Mouse (Mus musculus): ENCODE data around the gene Spint2.

Gene Spint2

GRCm38 (mm10) chr7:29304463-29305262 is 23.0 kb upstream of the Spint2 start:
- DNase-seq (ENCODE audit: low read depth, low spot score), result peak; percentile 78

DNA sequence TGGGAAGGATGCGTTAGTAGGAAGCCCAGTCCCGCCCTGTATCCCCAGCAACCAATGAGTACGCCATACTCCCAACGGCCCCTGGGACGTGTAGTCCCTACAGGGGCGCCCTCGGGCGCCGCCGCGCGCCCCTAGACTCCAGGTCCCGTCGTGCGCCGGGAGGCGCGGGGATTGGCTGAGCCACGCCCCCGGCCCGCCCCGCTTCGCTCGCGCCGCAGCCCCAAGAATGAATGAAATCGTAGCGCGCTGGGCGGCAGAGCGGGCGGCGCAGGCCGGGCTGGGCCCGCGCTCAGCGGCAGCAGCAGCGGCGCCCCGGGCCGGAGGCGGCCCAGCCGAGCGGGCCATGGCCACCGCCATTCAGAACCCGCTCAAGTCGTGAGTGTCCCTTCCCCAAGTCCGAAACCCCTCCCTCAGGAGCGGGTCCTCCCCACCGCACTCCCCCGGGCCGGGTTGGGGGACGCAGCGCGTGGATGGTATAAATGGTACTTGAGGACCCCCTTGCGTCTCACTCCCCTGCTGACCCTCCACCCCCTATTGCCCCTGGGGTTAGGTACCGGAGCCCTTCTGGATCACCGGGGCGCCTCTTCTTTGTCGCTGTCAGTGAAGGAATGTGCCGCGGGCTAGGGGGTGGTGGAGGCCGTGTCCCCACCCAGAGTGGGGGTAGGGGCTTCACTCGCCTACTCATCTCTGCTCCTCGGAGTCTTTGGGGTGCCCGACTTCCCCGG is 22.2 kb upstream of the Spint2 start, which contains the start of gene Dpf1:
Dpf1 (plus strand) TSS at position 214 of the 725 bp plus-strand sequence.
- DNase-seq (ENCODE audit: low read depth, low spot score), result peak; percentile 80

DNA sequence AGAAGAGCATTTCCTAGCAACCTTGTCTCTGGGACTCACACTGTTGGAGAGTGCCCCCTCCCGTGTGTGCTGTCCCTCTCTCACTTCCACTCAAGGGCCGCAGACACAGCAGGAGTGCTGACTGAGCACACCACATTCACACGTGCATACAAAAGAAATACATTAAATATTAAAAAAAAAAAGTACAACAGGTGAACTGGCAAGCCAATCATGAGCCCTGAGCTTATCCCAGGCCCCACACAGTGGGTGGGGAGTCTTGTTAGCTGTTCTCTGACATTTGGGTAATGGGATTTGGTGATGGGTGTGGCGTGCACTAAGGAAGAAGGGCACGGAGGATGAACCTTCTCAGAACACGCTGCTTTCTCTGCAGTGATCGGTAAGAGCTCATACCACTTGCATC is 20.9 kb upstream of the Spint2 start:
- no peak for DNase-seq (ENCODE audit: low read depth, low spot score)

GRCm38 (mm10) chr7:29301127-29301566 is 19.4 kb upstream of the Spint2 start:
- DNase-seq (ENCODE audit: low read depth, low spot score), result peak; percentile 90

- peak; percentile 92 for DNase-seq (ENCODE audit: low read depth, low spot score)
Measured at GRCm38 (mm10) chr7:29296998-29297397, 15.3 kb upstream of the Spint2 start.

DNA sequence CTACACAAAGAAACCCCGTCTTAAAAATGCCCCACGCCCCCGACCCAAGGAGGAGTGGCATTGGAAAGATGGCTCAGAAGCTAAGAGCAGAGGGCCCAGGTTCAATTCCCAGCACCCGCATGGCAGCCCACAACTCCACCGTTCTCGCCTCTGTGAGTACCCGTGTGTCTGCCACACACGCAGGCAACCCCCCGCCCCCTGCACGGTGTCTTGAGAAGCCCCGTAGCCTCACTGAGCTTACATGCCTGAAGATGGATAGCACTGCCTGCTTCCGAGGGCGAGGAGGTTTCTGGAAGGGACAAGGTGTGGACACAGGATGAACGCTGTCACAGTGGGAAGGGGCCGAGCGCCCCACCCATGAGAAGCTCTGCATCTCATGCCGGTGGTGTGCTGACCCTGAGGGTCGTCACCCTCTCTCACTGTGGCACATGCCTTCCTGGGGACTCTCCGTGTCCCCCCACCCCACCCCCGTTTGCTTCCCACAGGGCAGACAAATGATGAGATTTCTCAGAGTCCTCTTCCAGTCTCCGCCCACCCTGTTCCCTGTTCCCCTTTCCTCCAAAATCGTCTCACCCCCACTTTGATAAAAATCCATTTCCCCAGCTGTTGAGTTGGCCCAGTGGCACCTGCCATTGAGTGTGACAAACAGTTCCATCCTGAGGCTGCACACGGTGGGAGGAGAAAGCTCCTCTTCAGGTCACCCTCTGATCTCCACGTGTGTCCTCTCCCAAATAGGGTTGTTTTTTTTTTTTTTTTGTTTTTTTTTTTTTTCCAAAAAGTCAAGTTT is 14.3 kb upstream of the Spint2 start:
- no peak for DNase-seq (ENCODE audit: low read depth, low spot score)

DNA sequence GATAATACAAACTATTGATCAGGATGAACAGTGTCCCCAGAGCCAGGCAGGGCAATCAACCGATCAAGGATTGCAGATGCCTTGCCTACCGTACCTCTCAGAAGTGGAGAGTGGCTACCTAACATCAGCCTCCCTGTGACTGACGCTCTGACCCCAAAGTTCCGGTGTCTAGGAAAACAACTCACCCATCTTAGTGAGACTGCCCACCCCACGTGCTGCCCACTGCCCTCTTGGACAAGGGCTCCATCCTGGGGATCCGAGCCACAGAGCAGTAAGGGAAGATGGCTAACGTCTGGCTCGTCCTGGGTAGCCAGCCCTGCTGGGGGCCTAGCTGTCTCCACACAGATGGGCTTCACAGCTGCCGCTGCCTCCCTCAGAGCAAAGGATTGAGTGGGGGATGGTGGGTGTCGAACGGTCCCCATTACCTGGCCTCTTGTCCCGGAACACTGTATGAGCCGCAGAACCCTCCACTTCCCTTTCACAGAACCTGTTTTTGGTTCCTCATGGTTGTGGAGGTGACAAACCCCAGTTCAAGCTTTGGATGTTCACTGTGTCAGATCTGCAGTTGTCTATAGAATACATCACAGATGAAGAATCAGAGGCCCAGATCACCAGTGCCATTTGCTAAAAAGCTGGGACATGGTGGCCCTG is 12.5 kb upstream of the Spint2 start:
- DNase-seq (ENCODE audit: low read depth, low spot score), result no peak

GRCm38 (mm10) chr7:29293131-29294065 is 11.7 kb upstream of the Spint2 start:
- peak; percentile 98 for DNase-seq (ENCODE audit: low read depth, low spot score)

DNA sequence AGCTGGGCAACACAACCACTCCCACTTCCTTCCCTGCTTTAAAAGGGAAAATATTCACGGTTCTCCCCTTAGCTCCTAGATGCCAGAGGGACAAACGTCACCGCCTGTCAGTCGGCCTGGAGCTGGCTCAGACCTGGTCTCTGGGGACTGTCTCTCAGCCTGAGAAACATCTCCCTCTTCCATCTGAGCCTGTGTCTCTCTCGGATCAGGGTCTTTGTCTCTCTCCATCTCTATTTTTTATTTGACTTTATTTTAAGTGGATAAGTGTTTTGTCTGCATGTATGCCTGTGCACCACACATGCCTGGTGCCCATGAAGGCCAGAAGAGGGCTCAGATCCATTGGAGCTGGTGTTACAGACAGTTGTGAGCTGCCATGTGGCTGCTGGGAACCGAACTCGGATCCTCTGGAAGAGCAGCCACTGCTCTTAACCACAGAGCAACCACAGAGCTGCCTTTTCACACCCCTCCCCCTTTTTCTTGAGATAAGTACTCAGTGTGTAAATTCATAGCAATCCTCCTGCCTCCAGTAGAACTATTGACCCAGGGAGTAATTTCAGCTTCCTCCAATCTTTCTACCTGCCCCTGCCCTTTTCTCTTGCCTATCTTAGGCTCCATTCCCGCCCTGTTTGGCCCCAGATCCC is 10.9 kb upstream of the Spint2 start:
- DNase-seq (ENCODE audit: low read depth, low spot score), result no peak

DNA sequence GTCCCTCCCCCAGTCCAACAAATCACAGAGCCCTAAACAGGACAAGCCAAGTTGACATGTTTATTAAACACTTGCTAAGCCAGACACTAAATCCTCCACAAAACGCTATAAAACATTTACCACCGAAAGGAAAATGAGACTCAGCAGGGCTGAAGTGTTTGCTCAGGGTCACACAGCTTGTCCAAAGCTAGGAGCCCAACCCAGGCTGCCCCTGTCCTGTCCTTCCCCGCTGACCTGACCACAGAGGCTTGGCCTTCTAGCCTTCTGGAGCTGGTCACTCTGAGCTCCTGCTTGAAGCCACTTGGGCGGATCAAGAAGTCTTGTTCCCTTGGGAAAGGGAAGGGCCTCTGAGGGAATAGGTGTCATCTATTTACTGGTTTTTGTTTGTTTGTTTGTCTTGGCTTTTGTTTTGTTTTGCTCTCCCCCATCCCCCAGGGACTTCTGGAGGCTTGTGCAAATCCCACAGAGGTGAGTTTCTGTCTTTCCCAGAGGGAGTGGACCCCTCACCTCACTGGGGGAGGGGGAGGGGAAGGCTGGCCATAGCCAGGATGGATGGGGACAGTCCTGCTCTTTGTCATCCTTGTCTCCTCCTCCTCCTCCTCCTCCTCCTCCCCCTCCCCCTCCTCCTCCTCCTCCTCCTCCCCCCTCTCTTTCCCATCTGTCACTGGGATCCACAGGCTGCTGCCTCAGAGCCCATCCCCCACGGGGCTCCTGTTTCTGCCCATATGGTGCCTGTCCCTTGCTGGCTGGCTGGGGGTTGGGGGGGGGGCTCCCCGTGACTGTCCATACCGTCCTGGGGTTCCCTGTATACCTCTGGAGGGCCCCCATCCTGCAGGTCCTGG is 10.1 kb upstream of the Spint2 start:
- no peak for DNase-seq (ENCODE audit: low read depth, low spot score)

DNA sequence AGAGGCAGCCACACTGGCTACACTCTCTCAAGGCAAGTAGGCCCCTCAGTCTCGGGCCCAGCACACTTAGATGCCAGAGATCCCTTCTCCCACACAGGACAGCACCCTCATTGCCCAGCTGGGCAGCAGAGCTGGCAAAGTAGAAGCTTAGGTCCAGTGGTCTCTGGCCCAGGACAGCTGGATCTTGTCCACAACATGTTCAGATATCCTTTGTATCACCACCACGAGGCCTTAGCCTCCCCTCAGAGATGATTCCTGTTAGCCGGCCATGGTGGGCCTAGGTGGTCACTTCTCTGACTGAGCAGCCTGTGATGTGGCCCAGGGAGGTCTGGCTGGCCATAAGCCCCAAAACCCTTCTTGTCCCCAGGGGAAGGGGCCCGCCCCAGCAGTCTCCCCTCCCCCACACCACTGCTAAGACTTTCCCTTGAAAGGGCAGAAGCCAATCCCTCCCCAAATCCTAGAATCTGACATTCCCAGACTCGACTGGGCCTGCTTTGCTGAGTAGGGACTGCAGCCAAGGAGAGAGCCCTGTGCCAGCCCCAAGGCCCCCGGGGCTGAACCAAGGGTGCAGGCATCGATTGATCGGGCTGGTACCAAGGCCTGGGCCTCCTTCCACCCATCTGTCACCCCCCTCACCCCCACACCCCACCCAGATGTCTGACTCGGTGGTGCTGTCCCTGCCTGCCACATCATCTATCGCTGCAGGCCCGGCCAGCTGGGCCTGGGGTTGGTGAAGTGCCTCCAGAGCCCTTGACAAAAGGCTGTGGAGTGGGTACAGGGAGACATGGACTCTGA is 9.2 kb upstream of the Spint2 start:
- DNase-seq (ENCODE audit: low read depth, low spot score), result no peak

DNA sequence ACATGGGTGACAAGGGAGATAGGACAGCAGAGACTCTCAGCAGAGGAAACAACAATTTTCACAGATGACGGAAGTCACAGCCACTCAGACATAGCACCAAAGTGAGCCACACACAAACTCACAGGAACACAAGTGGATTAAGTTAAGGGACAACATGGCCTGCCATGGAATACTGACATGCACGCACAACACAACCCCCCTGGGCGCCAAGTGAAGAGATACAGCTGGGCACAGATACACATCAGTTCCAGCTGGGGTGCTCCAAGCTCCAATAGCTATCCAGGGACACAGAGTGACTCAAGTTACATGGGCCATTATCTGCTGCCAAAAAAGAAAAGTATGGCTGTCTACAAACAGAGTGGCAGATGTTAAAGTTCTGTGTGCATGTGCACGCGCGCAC is 8.1 kb upstream of the Spint2 start:
- no peak for DNase-seq (ENCODE audit: low read depth, low spot score)

DNA sequence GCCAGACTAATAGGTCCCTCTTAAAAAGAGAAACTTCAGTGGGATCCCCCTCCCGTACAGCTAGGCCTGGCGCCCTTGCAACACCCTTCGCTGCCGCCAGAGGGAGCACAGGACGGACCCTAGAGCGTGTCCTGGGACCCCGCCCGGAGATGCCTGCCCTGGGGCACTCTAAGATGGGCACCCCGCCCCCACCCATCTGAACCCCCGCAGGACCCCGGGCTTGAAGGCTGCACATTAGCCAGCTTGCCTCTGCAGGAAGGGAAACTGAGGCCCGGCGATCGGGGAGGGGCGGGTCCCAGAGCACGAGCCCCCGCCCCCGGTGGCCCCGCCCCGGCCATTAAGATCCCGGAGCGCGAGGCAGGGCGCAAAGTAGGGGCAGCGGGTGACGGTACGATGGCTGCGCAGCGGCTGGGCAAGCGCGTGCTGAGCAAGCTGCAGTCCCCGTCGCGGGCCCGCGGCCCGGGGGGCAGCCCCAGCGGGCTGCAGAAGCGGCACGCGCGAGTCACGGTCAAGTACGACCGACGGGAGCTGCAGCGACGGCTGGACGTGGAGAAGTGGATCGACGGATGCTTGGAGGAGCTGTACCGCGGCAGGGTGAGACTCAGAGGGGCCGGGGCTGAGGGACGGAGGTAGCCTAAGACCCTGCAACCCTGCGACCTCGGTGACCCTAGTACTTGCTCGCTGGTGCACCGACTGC is 7.4 kb upstream of the Spint2 start, which contains the start of gene Ppp1r14a:
Ppp1r14a (plus strand) TSS at position 367 of the 697 bp plus-strand sequence.
- DNase-seq (ENCODE audit: low read depth, low spot score), result peak; percentile 80

- DNase-seq (ENCODE audit: low read depth, low spot score), result no peak
Measured at GRCm38 (mm10) chr7:29288079-29288478, 6.4 kb upstream of the Spint2 start.

GRCm38 (mm10) chr7:29287481-29287880 is 5.8 kb upstream of the Spint2 start:
- peak; percentile 81 for DNase-seq (ENCODE audit: low read depth, low spot score)

GRCm38 (mm10) chr7:29284523-29284922 is 2.8 kb upstream of the Spint2 start:
- no peak for DNase-seq (ENCODE audit: low read depth, low spot score)

- no peak for DNase-seq (ENCODE audit: low read depth, low spot score)
Measured at GRCm38 (mm10) chr7:29283876-29284275, 2.2 kb upstream of the Spint2 start.

All from R1 (cell line).